Mouse (Mus musculus) adrenal gland, adult 10 weeks (tissue): ENCODE data around the gene Tmem123. TPM values are rescaled to one million over a fixed set of nuclear protein-coding genes. Genes with fewer than 3 reads are reported as not detected.

Source experiments
- polyA plus RNA-seq: library from polyadenylated mRNA; stranded (reverse); fragments of 350-450 nt; fragmentation: Illumina TruSeq; extraction: RNeasy Lipid Tissue Mini Kit (QIAGEN cat#74804); gene quantifications from one replicate; pipeline ENCODE4 v1.2.3, GENCODE M21; 2014; ENCODE audit warnings: low read depth, low replicate concordance

The Tmem123 gene
- polyA plus RNA-seq = 553 TPM

GRCm38 (mm10) chr9:7763614-7764300, at the start of gene Tmem123:
TSS of gene Tmem123 (plus strand) at chr9:7764041.

GRCm38 (mm10) chr9:7836905-7837805, 73.3 kb downstream of the Tmem123 start, which contains the start of gene Birc2:
TSS of gene Birc2 (minus strand) at chr9:7837064.

Other genes with a start within 250 kb of the Tmem123 start
- not detected for gene Mmp8, start 205.6 kb upstream of the Tmem123 start, polyA plus RNA-seq
- gene Mmp27, start 192.6 kb upstream of the Tmem123 start, polyA plus RNA-seq = 1.3 TPM
- gene Mmp20, start 135.8 kb upstream of the Tmem123 start, polyA plus RNA-seq = not detected
- gene Mmp7, start 72.0 kb upstream of the Tmem123 start, polyA plus RNA-seq = not detected
- gene Birc2, start 73.0 kb downstream of the Tmem123 start, polyA plus RNA-seq = 173 TPM
- 25.1 TPM for gene Birc3, start 109.1 kb downstream of the Tmem123 start, polyA plus RNA-seq
- gene Yap1, start 240.6 kb downstream of the Tmem123 start, polyA plus RNA-seq = 104 TPM